Mouse (Mus musculus): Measurements from ENCODE around the gene Stx5a.

Gene Stx5a

DNA sequence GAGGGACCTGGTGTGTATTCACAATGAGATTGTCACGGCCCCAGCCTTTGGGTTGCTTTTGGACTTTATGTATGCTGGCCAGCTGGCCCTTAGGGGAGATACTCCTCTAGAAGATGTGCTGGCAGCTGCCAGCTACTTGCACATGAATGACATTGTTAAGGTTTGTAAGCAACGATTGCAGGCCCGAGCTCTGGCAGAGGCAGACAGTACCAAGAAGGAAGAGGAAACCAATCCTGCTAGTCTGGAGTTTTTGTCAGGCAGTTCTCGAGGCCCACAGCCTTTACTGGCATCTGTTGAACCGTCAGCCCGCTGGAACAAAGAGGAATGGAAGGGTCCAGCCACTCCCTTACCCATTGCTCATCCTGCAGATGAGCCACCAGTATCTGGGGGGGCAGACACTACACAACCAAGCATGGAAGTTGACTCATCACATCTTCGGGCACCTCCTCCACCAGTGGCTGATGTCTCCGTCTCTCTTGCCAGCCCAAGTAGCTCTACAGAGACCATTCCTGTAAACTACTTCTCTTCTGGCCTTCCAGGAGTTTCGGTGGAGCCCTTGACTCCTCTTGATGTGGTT, 62.1 kb downstream of the Stx5a start:
- DNase-seq: no peak

- DNase-seq: no peak
Measured at GRCm38 (mm10) chr19:8803879-8804660, 62.9 kb downstream of the Stx5a start.
